Mouse (Mus musculus) lung, embryonic 16.5 days (tissue): ENCODE results near the gene C2cd3. TPM values are rescaled to one million over a fixed set of nuclear protein-coding genes. Genes with fewer than 3 reads are reported as not detected.

Source experiments
- ATAC-seq: fragments of 200-750 bp; cut with Nextera tagmentation; 2 replicates; pipeline ENCODE4 v1.8.0; 2017; ENCODE audit warnings: low read depth, mild to moderate bottlenecking, moderate library complexity
- H3K27ac ChIP-seq: fragments of 300-500 bp; sonication (generic); 2 replicates; pipeline ENCODE4 v1.5.1; 2014; ENCODE audit warnings: mild to moderate bottlenecking, control low read depth, low read length
- H3K27me3 ChIP-seq: fragments of 300-500 bp; sonication (generic); 2 replicates; pipeline ENCODE4 v1.6.1; 2014; ENCODE audit warnings: low read depth, low read length, mixed read lengths; ENCODE audit not compliant: control insufficient read depth, insufficient read depth
- H3K36me3 ChIP-seq: fragments of 300-500 bp; sonication (generic); 2 replicates; pipeline ENCODE4 v1.6.1; 2014; ENCODE audit warnings: low read length; ENCODE audit not compliant: control insufficient read depth, insufficient read depth
- H3K4me1 ChIP-seq: fragments of 300-500 bp; sonication (generic); replicated peaks from 2 replicates; pipeline ENCODE4 v1.6.1; 2014; ENCODE audit warnings: low read length, mixed read lengths; ENCODE audit not compliant: control insufficient read depth, insufficient read depth
- H3K4me2 ChIP-seq: fragments of 300-500 bp; sonication (generic); 2 replicates; pipeline ENCODE4 v1.6.1; 2014; ENCODE audit warnings: low read depth, low read length, control low read depth
- H3K4me3 ChIP-seq: fragments of 300-500 bp; sonication (generic); 2 replicates; pipeline ENCODE4 v1.5.1; 2014; ENCODE audit warnings: mild to moderate bottlenecking, low read length, control low read depth
- H3K9ac ChIP-seq: fragments of 300-500 bp; sonication (generic); 2 replicates; pipeline ENCODE4 v1.6.1; 2014; ENCODE audit warnings: low read length, control low read depth
- H3K9me3 ChIP-seq: fragments of 300-500 bp; sonication (generic); 2 replicates; pipeline ENCODE4 v1.6.1; 2016; ENCODE audit warnings: low read length; ENCODE audit not compliant: control insufficient read depth
- WGBS: fragments of 180-500 bp; shearing (Covaris S2); extraction: QIAGEN DNeasy Blood & Tissue Kit; methylation state at CpG from one replicate; pipeline ENCODE4 v1.1.7; 2014; 5-methylcytosine and 5-hydroxymethylcytosine counted together
- polyA plus RNA-seq: library from polyadenylated mRNA; unstranded; fragments of >200 nt; fragmentation: Nextera tagmentation; extraction: Ambion mirVana; gene quantifications from 2 replicates; pipeline ENCODE4 v1.2.1, GENCODE M21; 2015

The C2cd3 gene
- polyA plus RNA-seq, 1 experiment from 2014 or later, result 23.1 TPM

- no peaks in the 10 kb centered on the region for H3K4me1 ChIP-seq
- no peak for ATAC-seq
- H3K4me2 ChIP-seq, result no peak overlapping the region
- no peaks in the 10 kb centered on the region for H3K9me3 ChIP-seq
- no peak overlapping the region for H3K4me3 ChIP-seq
- no peaks in the 10 kb centered on the region for H3K27me3 ChIP-seq
- no peak overlapping the region for H3K27ac ChIP-seq
- H3K9ac ChIP-seq, result no peak overlapping the region
- 71% methylated on average over 2 of the region's 2 CpGs for WGBS
- H3K36me3 ChIP-seq, result peaks cover 23% of the 10 kb centered on the region
Observed at GRCm38 (mm10) chr7:100392265-100392664, 20.2 kb downstream of the C2cd3 start.

GRCm38 (mm10) chr7:100399231-100399913 lies 27.3 kb downstream of the C2cd3 start:
- Histone ChIP-seq H3K36me3 (peaks cover 21% of the 10 kb centered on the region), H3K27ac (no peak overlapping the region)
- no peak for ATAC-seq

GRCm38 (mm10) chr7:100400899-100401539 lies 29.0 kb downstream of the C2cd3 start:
- no peak overlapping the region for H3K27ac ChIP-seq

More at GRCm38 (mm10) chr7:100399231-100399913, 27.3 kb downstream of the C2cd3 start:
- no peaks in the 10 kb centered on the region for H3K4me1 ChIP-seq
- H3K4me2 ChIP-seq, result no peak overlapping the region
- H3K9ac ChIP-seq, result no peak overlapping the region
- 62% methylated on average over 8 of the region's 8 CpGs for WGBS
- H3K4me3 ChIP-seq, result no peak overlapping the region
- H3K27me3 ChIP-seq, result no peaks in the 10 kb centered on the region
- no peaks in the 10 kb centered on the region for H3K9me3 ChIP-seq

GRCm38 (mm10) chr7:100402715-100403114 lies 30.7 kb downstream of the C2cd3 start:
- no peak overlapping the region for H3K4me2 ChIP-seq
- no peak overlapping the region for H3K4me3 ChIP-seq
- no peaks in the 10 kb centered on the region for H3K4me1 ChIP-seq
- no peak overlapping the region for H3K27ac ChIP-seq
- 83% methylated on average over 4 of the region's 4 CpGs for WGBS
- no peak overlapping the region for H3K9ac ChIP-seq
- no peaks in the 10 kb centered on the region for H3K9me3 ChIP-seq
- H3K27me3 ChIP-seq, result no peaks in the 10 kb centered on the region
- no peak for ATAC-seq
- peaks cover 22% of the 10 kb centered on the region for H3K36me3 ChIP-seq

More at GRCm38 (mm10) chr7:100400899-100401539, 29.0 kb downstream of the C2cd3 start:
- Histone ChIP-seq H3K9ac (no peak overlapping the region), H3K36me3 (peaks cover 16% of the 10 kb centered on the region), H3K4me3 (no peak overlapping the region), H3K27me3 (no peaks in the 10 kb centered on the region), H3K9me3 (no peaks in the 10 kb centered on the region), H3K4me1 (no peaks in the 10 kb centered on the region), H3K4me2 (no peak overlapping the region)
- 60% methylated on average over 4 of the region's 4 CpGs for WGBS
- no peak for ATAC-seq

- no peak for ATAC-seq
- no peaks in the 10 kb centered on the region for H3K9me3 ChIP-seq
- 89% methylated on average over 5 of the region's 5 CpGs for WGBS
Observed at GRCm38 (mm10) chr7:100407677-100408076, 35.6 kb downstream of the C2cd3 start.

GRCm38 (mm10) chr7:100408684-100409083 lies 36.7 kb downstream of the C2cd3 start:
- H3K36me3 ChIP-seq, result peaks cover 29% of the 10 kb centered on the region
- H3K4me1 ChIP-seq, result no peaks in the 10 kb centered on the region
- H3K27ac ChIP-seq, result no peak overlapping the region
- ATAC-seq, result no peak
- no peak overlapping the region for H3K9ac ChIP-seq
- no peaks in the 10 kb centered on the region for H3K9me3 ChIP-seq
- H3K4me3 ChIP-seq, result no peak overlapping the region
- no peak overlapping the region for H3K4me2 ChIP-seq
- no peaks in the 10 kb centered on the region for H3K27me3 ChIP-seq
- WGBS, result 96% methylated on average over 4 of the region's 4 CpGs

More at GRCm38 (mm10) chr7:100407677-100408076, 35.6 kb downstream of the C2cd3 start:
- Histone ChIP-seq H3K4me3 (no peak overlapping the region), H3K4me1 (no peaks in the 10 kb centered on the region), H3K27me3 (no peaks in the 10 kb centered on the region), H3K27ac (no peak overlapping the region), H3K9ac (no peak overlapping the region), H3K36me3 (peaks cover 29% of the 10 kb centered on the region), H3K4me2 (no peak overlapping the region)

- H3K36me3 ChIP-seq, result peaks cover 35% of the 10 kb centered on the region
- no peaks in the 10 kb centered on the region for H3K9me3 ChIP-seq
- no peak overlapping the region for H3K4me3 ChIP-seq
- no peak overlapping the region for H3K9ac ChIP-seq
- WGBS, result 93% methylated on average over 3 of the region's 3 CpGs
- H3K4me1 ChIP-seq, result no peaks in the 10 kb centered on the region
- no peak overlapping the region for H3K27ac ChIP-seq
- no peak overlapping the region for H3K4me2 ChIP-seq
- no peaks in the 10 kb centered on the region for H3K27me3 ChIP-seq
- ATAC-seq, result no peak
Observed at GRCm38 (mm10) chr7:100425795-100426194, 53.8 kb downstream of the C2cd3 start.

GRCm38 (mm10) chr7:100429102-100429501 lies 57.1 kb downstream of the C2cd3 start:
- Histone ChIP-seq H3K9ac (no peak overlapping the region), H3K4me1 (no peaks in the 10 kb centered on the region), H3K4me3 (no peak overlapping the region), H3K9me3 (no peaks in the 10 kb centered on the region), H3K36me3 (peaks cover 34% of the 10 kb centered on the region), H3K4me2 (no peak overlapping the region), H3K27me3 (no peaks in the 10 kb centered on the region), H3K27ac (no peak overlapping the region)
- 56% methylated on average over 3 of the region's 3 CpGs for WGBS
- ATAC-seq, result no peak

- Histone ChIP-seq H3K27ac (no peak overlapping the region), H3K9me3 (no peaks in the 10 kb centered on the region), H3K4me1 (no peaks in the 10 kb centered on the region), H3K9ac (no peak overlapping the region), H3K36me3 (peaks cover 29% of the 10 kb centered on the region), H3K4me3 (no peak overlapping the region), H3K27me3 (no peaks in the 10 kb centered on the region), H3K4me2 (no peak overlapping the region)
- 90% methylated on average over 11 of the region's 11 CpGs for WGBS
- ATAC-seq, result no peak
Observed at GRCm38 (mm10) chr7:100429911-100430310, 57.9 kb downstream of the C2cd3 start.
